In the genomic region with DNA sequence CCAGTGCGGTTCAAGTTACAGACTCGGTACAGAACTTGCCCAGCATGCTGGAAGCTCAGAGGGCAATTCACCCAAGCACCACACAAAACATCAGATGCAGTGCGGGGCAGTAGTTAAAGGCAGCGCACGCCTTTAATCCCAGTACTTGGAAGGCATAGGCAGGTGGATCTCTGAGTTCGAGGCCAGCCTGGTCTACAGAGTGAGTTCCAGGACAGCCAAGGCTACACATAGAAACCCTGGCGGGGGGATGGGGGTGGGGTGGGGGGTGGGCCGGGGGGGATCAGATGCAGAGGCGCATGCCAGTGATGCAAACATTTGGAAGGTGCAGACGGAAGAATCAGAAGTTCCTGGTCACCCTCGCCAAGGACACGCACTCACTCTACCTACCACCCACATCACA, we compare ENCODE assay signal across 8 mouse cellular contexts. TPM values are rescaled to one million over a fixed set of nuclear protein-coding genes. Genes with fewer than 3 reads are reported as not detected.
DNase-seq lines count a peak whose midpoint lies in the region; ATAC-seq and TF ChIP-seq lines count a peak whose summit lies in the region.

No protein-coding gene starts in this region.

- H3K27me3 ChIP-seq in lung, embryonic 15.5 days, result no peaks in the 10 kb centered on the region
- no peaks in the 10 kb centered on the region for H3K27me3 ChIP-seq in forebrain, embryonic 11.5 days (ENCODE audit: control insufficient read depth, insufficient read depth, low read length)
- H3K27me3 ChIP-seq in limb, embryonic 14.5 days (ENCODE audit: control insufficient read depth, insufficient read depth, low read length), result no peaks in the 10 kb centered on the region
- H3K27me3 ChIP-seq in small intestine, adult 2 months (ENCODE audit: control insufficient read depth, insufficient read depth, low read length), result no peaks in the 10 kb centered on the region

- H3K9ac ChIP-seq in lung, embryonic 15.5 days, result peak overlapping the region; percentile 70
- H3K9ac ChIP-seq in forebrain, embryonic 11.5 days (ENCODE audit: low read length), result peak overlapping the region; percentile 44
- H3K9ac ChIP-seq in limb, embryonic 14.5 days (ENCODE audit: low read depth, low read length, severe bottlenecking), result peak overlapping the region; percentile 43

- TF ChIP-seq POLR2A in limb, embryonic 14.5 days (IDR thresholded peaks at IDR 0.05; ENCODE audit: borderline replicate concordance, extremely low read depth, insufficient read depth, insufficient read length), result no peak
- no peak for TF ChIP-seq POLR2A in small intestine, adult 2 months (IDR thresholded peaks at IDR 0.05; ENCODE audit: low read depth, low read length)

- DNase-seq in lung, postnatal 14 days, result no peak
- DNase-seq in forebrain, embryonic 11.5 days (ENCODE audit: low spot score), result no peak
- DNase-seq in limb, embryonic 14.5 days (ENCODE audit: low spot score), result no peak
- DNase-seq in gastrocnemius, adult 18-20 months (ENCODE audit: low spot score), result no peak
- no peak for DNase-seq in retina, embryonic 14.5 days (ENCODE audit: low spot score)
- DNase-seq in layer of hippocampus, adult 18-20 months (ENCODE audit: low spot score in 2 of 2), result no peak

- 22% methylated on average over 12 of the region's 12 CpGs for whole genome bisulfite sequencing in lung, embryonic 15.5 days
- 24% methylated on average over 12 of the region's 12 CpGs for WGBS in forebrain, embryonic 11.5 days
- 19% methylated on average over 12 of the region's 12 CpGs for WGBS in limb, embryonic 14.5 days
- 30% methylated on average over 12 of the region's 12 CpGs for WGBS in small intestine, adult 2 months

- peak overlapping the region; percentile 90 for H3K4me2 ChIP-seq in lung, embryonic 15.5 days
- H3K4me2 ChIP-seq in forebrain, embryonic 11.5 days (ENCODE audit: low read depth, low read length, severe bottlenecking), result peak overlapping the region; percentile 65
- H3K4me2 ChIP-seq in limb, embryonic 14.5 days (replicated peaks; ENCODE audit: low read depth, low read length, severe bottlenecking), result peak overlapping the region; percentile 82

- peaks cover 4% of the 10 kb centered on the region; the same call in 1 of the 2 replicates for H3K36me3 ChIP-seq in lung, embryonic 15.5 days
- no peaks in the 10 kb centered on the region; the same call in 1 of the 2 replicates for H3K36me3 ChIP-seq in forebrain, embryonic 11.5 days (ENCODE audit: control insufficient read depth, insufficient read depth, low read length)
- H3K36me3 ChIP-seq in limb, embryonic 14.5 days (ENCODE audit: control insufficient read depth, insufficient read depth, low read length), result no peaks in the 10 kb centered on the region; the same call in 1 of the 2 replicates
- peaks cover 19% of the 10 kb centered on the region for H3K36me3 ChIP-seq in small intestine, adult 2 months (ENCODE audit: control insufficient read depth, insufficient read depth, low read length)

- TF ChIP-seq CTCF in small intestine, adult 2 months (IDR thresholded peaks at IDR 0.05; ENCODE audit: extremely low read depth, insufficient read length, insufficient replicate concordance, low read depth, low read length), result no peak

- H3K4me1 ChIP-seq in lung, embryonic 15.5 days, result peaks cover 15% of the 10 kb centered on the region
- no peaks in the 10 kb centered on the region for H3K4me1 ChIP-seq in forebrain, embryonic 11.5 days (replicated peaks; ENCODE audit: control insufficient read depth, insufficient read depth, low read length)
- H3K4me1 ChIP-seq in limb, embryonic 14.5 days (ENCODE audit: control insufficient read depth, insufficient read depth, low read length), result peaks cover 13% of the 10 kb centered on the region; the same call in 1 of the 2 replicates
- peaks cover 15% of the 10 kb centered on the region; the same call in 1 of the 2 replicates for H3K4me1 ChIP-seq in small intestine, adult 2 months (ENCODE audit: control insufficient read depth, insufficient read depth, insufficient read length, low read length)

- ATAC-seq in lung, embryonic 15.5 days (ENCODE audit: borderline replicate concordance, extremely low read depth, low FRiP score, low TSS enrichment), result no peak
- no peak for ATAC-seq in forebrain, embryonic 11.5 days (replicated peaks; ENCODE audit: low FRiP score)
- ATAC-seq in limb, embryonic 14.5 days (ENCODE audit: low FRiP score, low read depth), result no peak

- H3K9me3 ChIP-seq in lung, embryonic 15.5 days, result no peaks in the 10 kb centered on the region
- H3K9me3 ChIP-seq in forebrain, embryonic 11.5 days (ENCODE audit: control insufficient read depth, low read length), result no peaks in the 10 kb centered on the region; the same call in 1 of the 2 replicates
- no peaks in the 10 kb centered on the region; the same call in 1 of the 2 replicates for H3K9me3 ChIP-seq in limb, embryonic 14.5 days (ENCODE audit: control insufficient read depth, low read length)

- peak overlapping the region; percentile 59 for H3K27ac ChIP-seq in lung, embryonic 15.5 days
- no peak overlapping the region for H3K27ac ChIP-seq in forebrain, embryonic 11.5 days (ENCODE audit: low read depth, low read length)
- 0 out of 2 replicates have a peak overlapping the region, but pooled peaks have one; percentile 58 for H3K27ac ChIP-seq in limb, embryonic 14.5 days (replicated peaks; ENCODE audit: low read depth, low read length)
- peak overlapping the region; percentile 57 for H3K27ac ChIP-seq in small intestine, adult 2 months (ENCODE audit: insufficient read depth, low read depth, low read length)

- H3K4me3 ChIP-seq in lung, embryonic 15.5 days, result peak overlapping the region; percentile 89
- H3K4me3 ChIP-seq in forebrain, embryonic 11.5 days (ENCODE audit: low read depth, low read length), result peak overlapping the region; percentile 87; the same call in 1 of the 2 replicates
- H3K4me3 ChIP-seq in limb, embryonic 14.5 days (replicated peaks; ENCODE audit: low read length), result peak overlapping the region; percentile 83
- H3K4me3 ChIP-seq in small intestine, adult 2 months (ENCODE audit: low read depth, low read length), result peak overlapping the region; percentile 69

RNA-seq across cellular contexts. Expression of a gene that starts 0.5 kb away (rescaled TPM):
- polyA plus RNA-seq in lung, embryonic 15.5 days (2015; fragmentation: Nextera tagmentation; extraction: Ambion mirVana), result 37.7 and 38.3 TPM in 2 replicates
- polyA plus RNA-seq in forebrain, embryonic 11.5 days (2014; fragmentation: Nextera tagmentation; extraction: Ambion mirVana), result 46.1 and 49.0 TPM in 2 replicates
- polyA plus RNA-seq in limb, embryonic 14.5 days (2012; rRNA removed), result 21.3 and 23.7 TPM in 2 replicates
- polyA plus RNA-seq in limb, embryonic 14.5 days (2014; fragmentation: Nextera tagmentation; extraction: Ambion mirVana), result 44.3 and 48.1 TPM in 2 replicates
- 111 and 261 TPM in 2 replicates for polyA plus RNA-seq in small intestine, adult 2 months (2012; rRNA removed)
- total RNA-seq in gastrocnemius, adult 18-20 months (2021), result 1 to 10 TPM; 6.8 to 8.4 TPM
- total RNA-seq in layer of hippocampus, adult 18-20 months (2021), result 10 to 100 TPM; 16.0 to 18.1 TPM

RNA-seq across cellular contexts. Expression of a gene that starts 33.4 kb away (rescaled TPM):
- polyA plus RNA-seq in lung, embryonic 15.5 days (2015; fragmentation: Nextera tagmentation; extraction: Ambion mirVana), result 0.24 and 0.57 TPM in 2 replicates
- not detected in 2 replicates for polyA plus RNA-seq in forebrain, embryonic 11.5 days (2014; fragmentation: Nextera tagmentation; extraction: Ambion mirVana)
- polyA plus RNA-seq in limb, embryonic 14.5 days (2012; rRNA removed), result 0.08 and 0.10 TPM in 2 replicates
- 0.15 TPM in 1 of 2 replicates, not detected in the other for polyA plus RNA-seq in limb, embryonic 14.5 days (2014; fragmentation: Nextera tagmentation; extraction: Ambion mirVana)
- 0.15 and 0.19 TPM in 2 replicates for polyA plus RNA-seq in small intestine, adult 2 months (2012; rRNA removed)
- not detected for total RNA-seq in gastrocnemius, adult 18-20 months (2021)
- total RNA-seq in layer of hippocampus, adult 18-20 months (2021), result not detected

RNA-seq across cellular contexts. Expression of a gene that starts 33.5 kb away (rescaled TPM):
- 452 and 462 TPM in 2 replicates for polyA plus RNA-seq in lung, embryonic 15.5 days (2015; fragmentation: Nextera tagmentation; extraction: Ambion mirVana)
- 526 and 536 TPM in 2 replicates for polyA plus RNA-seq in forebrain, embryonic 11.5 days (2014; fragmentation: Nextera tagmentation; extraction: Ambion mirVana)
- polyA plus RNA-seq in limb, embryonic 14.5 days (2012; rRNA removed), result 339 and 354 TPM in 2 replicates
- polyA plus RNA-seq in limb, embryonic 14.5 days (2014; fragmentation: Nextera tagmentation; extraction: Ambion mirVana), result 429 and 442 TPM in 2 replicates
- polyA plus RNA-seq in small intestine, adult 2 months (2012; rRNA removed), result 1,632 and 2,398 TPM in 2 replicates
- 1,000 to 10,000 TPM in 1 of 2 experiments, 100 to 1,000 TPM in 1; 959 to 1,045 TPM for total RNA-seq in gastrocnemius, adult 18-20 months (2021)
- 100 to 1,000 TPM; 398 to 413 TPM for total RNA-seq in layer of hippocampus, adult 18-20 months (2021)
